Mouse (Mus musculus) heart, adult 18-20 months (tissue): ENCODE data around the gene Lmf2. TPM values are rescaled to one million over a fixed set of nuclear protein-coding genes. Genes with fewer than 3 reads are reported as not detected.

Source experiments
- DNase-seq, 2 experiments: peaks; one replicate each; pipeline ENCODE4 v3.0.0; 2021 to 2022; ENCODE audit warnings: mixed read lengths in 1 of 2
- total RNA-seq, 2 experiments: library from RNA; stranded (reverse); gene quantifications; 2 replicates each; pipeline ENCODE4 v1.2.3; 2021

Lmf2 gene
- total RNA-seq, 2 experiments from 2014 or later: 25.8 to 26.1 TPM

DNA sequence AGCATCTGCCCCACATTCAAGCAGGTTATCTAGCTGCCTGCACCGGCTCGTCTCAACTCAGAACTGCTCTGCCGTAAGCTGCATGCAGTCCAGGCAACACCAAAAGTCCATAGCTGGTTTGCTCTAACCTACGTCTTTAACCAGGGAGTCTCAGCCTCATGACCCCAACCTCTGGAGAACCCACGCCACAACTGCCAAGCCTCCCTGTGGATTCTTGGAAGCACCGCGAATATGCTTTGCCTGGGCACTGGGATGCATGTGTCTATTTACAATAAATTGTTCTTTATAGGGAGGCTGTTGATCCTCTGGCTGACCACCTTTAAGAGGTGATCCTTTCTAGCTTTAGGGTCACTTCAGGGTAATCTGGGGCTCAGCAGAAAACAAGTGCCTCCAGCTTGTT lies 17.1 kb upstream of the Lmf2 start:
- no peak for DNase-seq

DNA sequence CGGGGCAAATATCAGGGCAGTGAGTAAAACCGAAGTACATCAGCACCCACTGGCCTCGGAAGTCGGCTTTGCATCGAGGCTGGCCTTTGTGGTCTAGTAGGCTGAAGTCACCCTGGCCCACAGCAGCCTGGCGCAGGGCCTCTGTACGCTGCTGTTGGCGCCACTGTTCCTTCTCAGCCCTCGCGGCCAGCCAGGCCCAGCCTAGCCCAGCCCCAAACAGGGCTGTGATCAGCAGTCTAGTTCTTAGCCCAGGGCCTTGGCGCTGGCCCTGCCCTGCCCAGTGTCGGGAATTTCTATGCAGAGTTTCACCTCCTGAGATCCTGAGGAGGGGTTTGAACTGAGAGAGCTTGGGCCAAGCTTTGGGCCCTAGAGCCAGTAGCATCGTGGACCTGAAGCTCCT lies 16.6 kb upstream of the Lmf2 start:
- DNase-seq: no peak

DNA sequence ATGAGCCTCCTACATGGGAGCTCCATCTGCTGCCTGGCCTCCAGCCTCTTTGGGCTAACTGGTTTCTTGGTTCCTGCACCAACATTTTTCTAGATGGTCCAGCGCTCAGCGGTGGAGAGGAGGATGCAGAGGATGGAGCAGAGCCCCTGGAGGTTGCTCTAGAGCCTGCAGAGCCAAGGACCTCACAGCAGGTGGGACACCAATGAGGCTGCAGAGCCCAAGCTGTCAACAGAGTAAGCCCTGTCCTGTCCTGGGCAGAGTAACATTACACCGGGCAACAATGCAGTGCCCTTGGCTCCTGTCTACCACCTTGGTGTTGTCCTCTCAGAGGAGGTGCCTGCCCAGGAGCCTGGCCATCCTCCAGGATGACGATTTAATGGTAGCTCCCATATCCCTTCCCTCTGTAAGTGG lies 9.7 kb upstream of the Lmf2 start:
- DNase-seq: no peak

DNA sequence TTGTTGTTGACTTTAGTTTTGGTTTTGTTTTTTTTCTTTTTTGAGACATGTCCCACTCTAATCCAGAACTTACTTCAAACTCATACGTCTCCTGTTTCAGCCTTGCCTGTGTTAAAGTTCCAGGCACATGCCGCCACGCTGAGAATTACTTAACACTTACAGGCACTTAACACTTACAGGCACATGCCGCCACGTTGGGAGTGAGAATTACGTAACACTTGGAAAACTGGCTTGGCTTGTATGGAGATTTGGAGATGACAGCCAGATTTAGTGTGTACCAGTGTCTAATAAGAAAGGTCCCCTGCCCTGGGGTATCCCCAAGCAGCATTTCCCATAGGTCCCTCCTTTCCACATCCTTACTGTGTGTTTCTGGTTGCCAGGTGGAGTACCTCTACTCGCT lies 7.6 kb upstream of the Lmf2 start:
- DNase-seq: no peak

DNA sequence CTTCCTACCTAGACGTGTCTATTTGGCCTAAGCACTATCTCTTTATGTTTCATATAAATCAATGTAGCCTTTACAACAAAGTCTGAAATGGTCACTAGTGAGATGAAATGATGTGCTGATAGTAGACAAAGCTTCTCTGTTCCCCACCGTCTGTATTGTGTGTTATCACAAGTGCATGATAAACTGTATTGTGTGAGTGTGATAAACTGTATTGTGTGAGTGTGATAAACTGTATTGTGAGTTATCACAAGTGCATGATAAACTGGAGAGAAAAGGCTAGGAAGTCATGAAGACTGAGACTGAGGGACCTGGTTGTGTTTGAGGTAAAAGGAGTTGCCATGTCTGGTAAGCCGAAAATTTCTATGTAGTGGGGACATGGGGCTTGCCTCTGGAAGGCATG lies 3.3 kb upstream of the Lmf2 start:
- DNase-seq: no peak

DNA sequence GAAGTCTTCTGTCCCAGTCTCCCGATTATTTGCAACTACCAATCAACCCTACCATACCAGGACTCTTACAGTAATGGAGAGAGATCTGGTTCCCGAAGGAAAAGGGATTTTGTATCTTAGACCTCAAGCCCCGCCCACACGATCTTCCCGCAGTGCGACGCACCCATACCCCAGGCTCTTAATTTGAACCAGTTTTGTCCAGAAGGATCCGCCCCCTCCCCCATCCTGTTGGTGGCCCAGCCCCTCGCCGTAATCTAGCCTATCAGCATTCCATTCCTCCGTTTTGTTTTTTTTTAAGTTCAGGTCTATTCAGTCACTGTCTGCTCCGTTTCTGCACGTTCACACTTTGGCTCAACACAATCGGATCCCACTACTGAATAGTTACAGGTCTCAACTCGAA lies 913 bp upstream of the Lmf2 start:
- peak; percentile 42 to 43 for DNase-seq

DNA sequence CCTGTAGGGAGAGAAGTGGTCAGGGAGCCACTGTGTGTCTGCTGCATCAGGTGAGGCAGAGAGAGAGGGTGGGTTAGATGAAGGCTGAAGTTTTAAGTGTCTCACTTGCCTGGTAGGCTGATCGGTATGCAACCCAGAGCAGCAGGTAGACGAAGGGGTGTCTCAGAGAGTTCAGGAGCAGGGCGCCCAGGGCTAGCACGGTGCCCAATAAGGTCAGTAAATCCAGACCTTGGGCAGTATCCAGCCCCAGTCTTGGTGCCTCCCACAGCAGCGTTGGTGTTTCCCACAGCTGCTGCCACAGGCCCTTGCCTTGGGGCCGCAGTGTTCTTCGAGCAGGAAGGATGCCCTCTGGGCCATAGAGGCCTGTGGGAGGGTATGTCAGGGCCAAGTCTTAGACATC lies 1.0 kb downstream of the Lmf2 start:
- no peak for DNase-seq

DNA sequence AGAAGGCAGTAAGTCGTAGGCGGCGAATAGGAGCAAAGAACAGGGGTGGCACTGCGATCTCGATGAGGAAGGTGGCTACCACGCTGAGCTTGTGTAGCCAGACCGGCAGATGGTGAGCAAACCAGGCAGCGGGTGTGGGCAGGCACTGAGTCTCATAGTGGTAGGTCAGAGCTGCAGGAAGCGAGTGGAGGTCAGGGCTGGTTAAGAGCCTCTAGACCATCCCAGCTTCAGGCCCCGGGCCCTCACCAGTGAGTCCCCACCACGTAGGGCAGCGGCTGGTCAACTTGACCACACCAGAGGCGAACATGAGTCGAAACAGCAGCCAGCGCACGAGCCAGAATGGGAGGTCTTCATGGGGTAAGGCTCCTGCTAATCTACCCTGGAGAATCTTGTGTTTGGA lies 1.6 kb downstream of the Lmf2 start:
- no peak for DNase-seq

DNA sequence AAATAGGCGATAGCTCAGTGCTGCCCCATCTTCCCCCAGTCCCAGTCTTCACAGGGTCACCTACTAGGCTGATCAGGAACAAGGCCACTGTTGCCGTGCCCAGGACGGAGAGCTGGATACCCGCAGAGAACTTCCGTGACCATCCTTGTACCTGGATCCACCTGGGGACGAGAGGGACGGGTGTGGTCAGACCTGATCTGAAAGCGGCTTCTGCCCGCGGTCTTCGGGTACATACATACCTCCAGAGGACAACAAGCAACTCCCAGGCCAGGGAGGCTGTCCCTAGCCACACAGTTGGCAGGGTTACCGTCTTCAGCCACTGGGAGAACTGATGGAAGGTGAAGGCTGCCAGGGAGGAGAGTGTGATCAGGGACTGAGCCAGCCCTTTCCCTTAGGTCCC lies 2.7 kb downstream of the Lmf2 start:
- no peak for DNase-seq

DNA sequence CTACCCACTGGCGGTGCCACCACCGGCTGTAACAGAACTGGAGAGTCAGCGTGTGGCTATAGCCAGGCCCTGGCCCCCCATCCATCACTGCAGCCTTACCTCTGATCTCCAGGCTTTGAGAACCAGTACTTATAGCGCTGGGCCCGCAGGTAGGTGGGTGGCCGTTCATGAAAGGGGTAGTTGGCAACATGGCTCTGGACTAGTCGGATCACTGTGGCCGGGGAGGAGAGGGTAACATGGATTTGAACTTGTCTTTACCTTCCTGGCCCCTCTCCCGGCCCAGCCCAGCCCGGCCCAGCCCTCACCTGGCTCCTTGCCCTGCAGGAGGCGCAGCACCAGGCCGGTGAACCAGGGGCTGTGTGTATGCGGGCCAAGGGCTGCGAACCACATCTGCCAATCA lies 3.4 kb downstream of the Lmf2 start:
- DNase-seq: no peak

DNA sequence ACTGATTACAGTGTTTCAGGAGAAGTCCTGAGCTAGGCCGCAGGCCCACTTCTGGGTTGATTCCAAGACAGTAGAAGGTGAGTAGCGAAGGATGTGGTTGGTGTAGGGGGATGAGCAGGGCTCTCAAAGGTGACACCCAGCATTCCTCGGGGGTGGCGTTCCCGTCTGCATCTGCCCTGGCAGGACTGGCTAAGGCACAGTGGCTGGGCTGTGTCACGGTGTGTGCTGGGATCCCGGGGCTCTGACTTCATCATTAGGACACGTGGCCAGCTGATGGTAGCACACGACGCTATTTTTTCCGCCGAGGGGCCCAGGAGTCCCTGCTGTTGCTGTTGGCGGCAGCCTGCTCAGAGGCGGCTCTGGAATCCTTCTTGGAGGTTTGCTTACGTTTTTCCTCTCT lies 4.2 kb downstream of the Lmf2 start:
- DNase-seq: no peak

DNA sequence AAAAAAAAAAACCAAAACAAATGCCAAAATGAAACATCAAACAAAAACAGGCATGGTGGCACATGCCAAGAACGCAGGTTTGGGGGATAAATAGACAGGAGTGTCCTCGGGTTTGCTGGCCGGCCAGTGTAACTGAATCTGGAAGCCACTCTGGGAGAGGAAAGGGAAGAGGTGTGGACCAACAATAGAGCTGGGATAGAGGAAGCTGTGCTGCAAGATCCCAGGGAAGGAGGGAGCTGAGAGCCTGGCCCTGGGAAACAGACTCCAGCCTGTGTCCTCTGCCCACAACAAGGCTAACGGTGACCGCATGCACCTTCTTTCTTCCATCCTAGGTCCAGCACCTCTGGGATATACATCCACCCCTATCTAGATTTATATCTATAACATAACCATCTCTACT lies 5.0 kb downstream of the Lmf2 start:
- peak; percentile 36 to 38 for DNase-seq

DNA sequence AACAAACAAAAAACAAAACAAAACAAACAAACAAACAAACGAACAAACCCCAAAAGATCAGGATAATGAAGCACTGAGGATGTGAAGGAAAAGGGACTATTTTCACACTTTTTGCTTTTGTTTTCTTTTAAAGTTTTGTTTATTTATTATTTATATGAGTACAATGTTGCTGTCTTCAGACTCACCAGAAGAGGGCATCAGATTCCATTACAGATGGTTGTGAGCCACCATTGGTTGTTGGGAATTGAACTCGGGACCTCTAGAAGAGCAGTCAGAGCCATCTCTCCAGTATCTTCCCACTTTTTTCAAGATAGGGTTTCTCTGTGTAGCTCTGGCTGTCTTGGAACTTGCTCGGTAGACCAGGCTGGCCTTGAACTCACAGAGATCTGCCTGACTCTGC lies 12.1 kb downstream of the Lmf2 start:
- no peak for DNase-seq

DNA sequence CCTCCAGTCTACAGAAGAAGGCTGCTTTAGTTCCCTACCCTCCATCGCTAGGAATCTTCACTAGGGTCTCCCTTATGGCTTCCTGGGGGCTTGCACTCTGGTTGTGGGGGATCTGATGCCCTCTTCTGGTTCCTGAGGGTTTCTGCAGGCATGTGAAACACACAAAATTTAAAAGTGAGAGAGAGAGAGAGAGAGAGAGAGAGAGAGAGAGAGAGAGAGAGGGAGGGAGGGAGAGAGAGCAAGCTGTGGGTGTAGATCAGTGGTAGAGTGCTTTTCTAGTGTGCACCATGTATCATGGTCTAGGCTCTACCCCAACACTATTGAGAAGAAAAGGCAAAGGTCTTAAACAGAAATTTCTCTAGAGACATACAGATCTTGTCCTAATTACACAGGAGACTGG lies 13.8 kb downstream of the Lmf2 start:
- DNase-seq: no peak

DNA sequence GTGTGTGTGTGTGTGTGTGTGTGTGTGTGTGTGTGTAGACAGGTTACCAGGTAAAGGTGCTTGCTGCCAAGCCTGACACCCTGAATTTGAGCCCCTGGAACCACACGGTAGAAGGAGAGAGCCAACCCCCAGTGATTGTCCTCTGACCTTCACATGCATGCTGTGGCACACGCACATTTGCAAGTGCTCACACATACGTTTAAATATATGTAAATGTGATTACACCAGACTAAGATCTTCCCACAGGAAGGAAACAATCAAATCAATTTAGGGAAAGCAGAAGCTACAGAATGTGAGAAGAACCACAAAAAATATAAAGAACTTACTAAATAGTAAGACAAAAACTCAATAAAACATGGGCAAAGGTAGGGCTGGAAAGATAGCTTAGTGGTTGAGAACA lies 15.3 kb downstream of the Lmf2 start:
- DNase-seq: no peak

DNA sequence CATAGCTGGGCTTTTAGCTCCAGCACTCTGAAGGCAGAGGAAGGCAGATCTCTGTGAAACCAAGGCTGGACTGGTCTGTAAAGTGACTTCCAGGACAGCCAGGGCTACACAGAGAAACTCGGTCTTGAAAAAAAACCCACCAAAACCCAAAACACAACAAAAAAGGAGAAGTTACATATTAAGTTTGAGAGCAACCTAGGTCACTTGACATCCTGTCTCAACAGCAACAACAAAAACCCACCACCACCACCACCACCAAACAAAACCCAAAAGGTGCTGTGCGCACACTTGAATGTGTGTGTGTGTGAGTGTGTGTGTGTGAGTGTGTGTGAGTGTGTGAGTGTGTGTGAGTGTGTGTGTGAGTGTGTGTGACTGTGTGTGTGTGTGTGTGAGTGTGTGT lies 15.8 kb downstream of the Lmf2 start:
- no peak for DNase-seq

DNA sequence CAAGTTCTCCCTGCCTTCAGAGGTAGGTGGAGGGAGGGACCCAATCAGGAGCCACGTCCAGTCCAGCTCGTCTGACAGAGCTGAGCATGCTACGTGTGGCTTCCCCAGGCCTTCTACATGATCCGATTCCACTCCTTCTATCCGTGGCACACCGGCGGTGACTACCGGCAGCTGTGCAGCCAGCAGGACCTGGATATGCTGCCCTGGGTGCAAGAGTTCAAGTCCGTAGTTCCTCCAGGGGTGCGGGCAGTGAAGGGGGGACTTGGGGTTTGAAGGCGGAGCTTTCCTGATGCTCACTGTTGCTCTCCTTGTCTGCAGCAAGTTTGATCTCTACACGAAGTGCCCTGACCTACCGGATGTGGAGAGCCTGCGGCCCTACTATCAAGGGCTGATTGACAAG lies 19.0 kb downstream of the Lmf2 start:
- no peak for DNase-seq

DNA sequence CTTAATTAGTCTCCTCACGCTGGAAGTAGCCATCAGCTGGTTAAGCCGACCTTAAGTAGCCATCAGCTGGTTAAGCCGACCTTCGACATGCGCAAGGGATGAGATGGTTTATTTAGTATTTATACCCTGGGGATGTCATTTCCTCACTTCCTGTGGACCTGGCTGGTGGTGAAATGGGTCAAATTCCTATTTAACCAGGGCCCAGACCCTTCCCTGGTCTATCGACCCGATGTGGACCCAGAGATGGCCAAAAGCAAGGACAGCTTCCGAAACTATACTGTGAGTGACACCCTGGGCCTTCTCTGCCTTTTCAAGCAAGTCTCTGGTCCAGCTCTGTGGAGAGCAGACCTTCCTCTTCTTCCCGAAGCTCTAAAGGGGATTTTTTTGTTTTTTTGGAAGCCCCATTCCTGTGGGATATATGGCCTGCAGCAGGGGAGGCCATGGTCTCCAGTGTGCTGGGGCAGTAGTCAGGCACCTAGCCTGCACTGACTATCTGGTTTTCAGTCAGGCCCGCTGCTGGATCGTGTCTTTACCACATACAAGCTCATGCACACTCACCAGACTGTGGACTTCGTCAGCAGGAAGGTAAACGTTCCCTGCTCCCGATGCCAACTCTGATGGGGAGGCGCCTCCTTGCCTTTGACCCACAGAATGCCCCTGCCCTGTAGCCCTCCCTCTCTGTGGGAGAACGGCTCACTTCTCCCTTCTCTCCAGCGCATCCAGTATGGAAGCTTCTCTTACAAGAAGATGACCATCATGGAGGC lies 20.5 kb downstream of the Lmf2 start:
- DNase-seq: no peak

DNA sequence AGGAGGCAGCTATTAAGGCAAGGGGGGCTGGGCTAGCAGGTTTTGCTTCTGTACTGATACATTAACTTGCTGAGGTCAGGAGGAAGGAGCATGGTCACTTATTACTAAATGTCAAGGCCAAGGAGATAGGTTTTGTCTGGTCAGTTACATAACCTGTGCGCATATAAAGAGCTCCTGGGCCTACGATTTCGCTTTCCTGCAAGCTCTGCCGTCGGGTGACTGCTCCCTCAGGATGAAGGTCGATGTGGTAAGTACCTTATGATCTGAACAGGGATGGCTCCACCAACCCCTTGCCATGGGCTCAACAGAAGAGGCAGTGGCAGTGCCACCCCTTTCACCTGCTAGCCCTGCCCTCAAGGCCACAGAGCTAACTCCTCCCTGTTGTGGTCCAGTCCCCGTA lies 21.2 kb downstream of the Lmf2 start, which contains the start of gene Miox:
Gene Miox, plus strand, starts transcription at position 128 of the 400 bp plus-strand sequence.
- no peak for DNase-seq

DNA sequence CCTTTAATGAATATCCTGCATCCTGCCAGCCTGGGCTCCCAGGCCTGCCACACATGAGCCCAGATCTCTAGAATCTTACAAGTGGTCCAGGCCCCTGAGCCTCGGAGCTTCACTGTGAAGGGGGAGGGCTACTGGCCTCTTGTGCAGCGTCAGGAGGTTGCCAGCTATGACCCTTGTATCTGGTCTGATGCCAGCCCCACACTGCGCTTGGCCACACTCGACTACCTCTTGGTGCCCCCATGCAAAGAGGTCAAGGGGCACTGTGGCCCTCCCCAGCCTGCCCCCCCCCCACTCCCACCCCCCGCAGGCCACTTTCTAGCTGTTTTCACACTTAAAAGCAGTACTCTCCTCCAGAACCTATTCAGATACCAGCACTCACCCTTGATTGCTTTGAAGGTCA lies 29.0 kb downstream of the Lmf2 start:
- no peak for DNase-seq

DNA sequence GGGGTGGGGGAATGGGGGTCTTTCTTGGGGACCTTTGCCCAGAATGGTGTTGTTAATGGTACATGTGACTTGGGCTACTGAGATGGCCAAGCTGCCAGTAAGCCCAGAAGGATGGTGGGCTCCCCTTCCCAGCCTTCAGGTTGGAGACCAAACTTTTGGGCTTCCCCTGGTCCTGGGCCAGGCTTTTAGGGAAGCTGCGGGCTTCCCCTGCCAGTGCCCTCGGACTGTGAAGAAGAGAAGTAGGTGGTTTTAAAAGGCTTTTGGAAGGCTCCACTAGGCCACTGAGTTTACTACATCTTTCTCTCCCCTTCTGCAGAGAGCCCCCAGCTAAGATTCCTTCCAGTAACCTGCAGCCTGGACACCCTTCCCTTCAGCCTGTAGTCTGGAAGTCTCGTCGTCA lies 31.8 kb downstream of the Lmf2 start:
- no peak for DNase-seq

DNA sequence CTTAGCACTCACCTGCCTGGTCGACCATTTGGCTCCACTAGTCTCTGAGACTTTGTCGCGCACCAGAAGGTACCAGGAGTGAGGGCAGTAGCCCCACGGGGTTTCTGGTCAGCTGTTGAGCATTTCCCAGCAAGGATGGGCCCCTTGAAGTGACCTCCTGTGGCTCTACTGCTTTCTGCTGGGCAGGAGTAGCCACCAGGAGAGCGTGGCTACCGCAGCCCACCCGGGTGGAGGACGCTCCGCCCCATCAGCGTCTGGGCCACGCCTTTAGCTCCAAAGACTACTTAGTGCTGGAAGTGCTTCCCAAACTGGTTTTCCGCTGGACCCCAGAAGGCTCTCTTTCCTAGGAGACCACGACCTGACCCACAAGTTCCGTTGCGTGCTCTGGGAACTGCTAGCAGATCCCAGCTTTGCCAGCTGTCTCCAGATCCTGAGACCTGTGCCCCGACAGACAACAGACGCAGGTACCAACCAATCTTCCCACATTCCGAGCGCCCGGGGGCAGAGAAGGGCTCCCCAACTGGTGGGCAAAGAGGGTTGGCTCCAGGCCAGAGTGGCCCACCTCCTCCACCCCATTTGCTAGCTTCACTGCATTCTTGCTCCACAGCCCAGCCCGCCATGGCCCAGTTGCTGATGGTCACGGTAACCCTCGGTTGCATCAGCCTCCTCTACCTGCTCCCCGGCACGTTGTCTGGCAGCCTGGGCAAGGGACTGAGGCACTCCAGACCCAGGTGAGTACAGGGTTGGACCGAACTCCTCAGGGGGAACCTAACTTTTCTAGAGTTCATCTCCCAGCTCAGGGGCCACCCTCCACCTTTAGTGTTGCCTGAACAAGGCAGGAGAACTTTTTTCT lies 32.6 kb downstream of the Lmf2 start, which contains the start of gene Adm2:
Gene Adm2, plus strand, starts transcription at position 51 of the 853 bp plus-strand sequence.
- DNase-seq: no peak

DNA sequence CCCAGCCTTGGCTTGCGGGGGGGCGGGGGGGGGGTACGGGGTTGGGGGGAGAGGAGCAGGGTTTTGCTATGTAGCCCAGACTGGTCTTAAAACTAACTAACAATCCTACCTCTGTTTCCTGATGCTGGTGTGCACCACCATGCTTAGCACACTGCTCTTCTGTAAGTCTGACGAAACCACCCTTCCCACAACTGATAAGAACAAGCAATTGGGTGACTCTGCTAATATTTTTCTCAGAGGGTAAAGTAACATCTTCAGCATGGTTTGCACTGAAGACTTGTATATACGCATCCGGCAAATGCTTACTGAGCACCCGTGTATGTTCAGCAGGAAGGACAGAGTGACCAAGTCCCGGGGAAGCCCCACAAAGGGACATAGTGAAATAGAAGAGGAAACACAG lies 34.2 kb downstream of the Lmf2 start:
- DNase-seq: no peak

DNA sequence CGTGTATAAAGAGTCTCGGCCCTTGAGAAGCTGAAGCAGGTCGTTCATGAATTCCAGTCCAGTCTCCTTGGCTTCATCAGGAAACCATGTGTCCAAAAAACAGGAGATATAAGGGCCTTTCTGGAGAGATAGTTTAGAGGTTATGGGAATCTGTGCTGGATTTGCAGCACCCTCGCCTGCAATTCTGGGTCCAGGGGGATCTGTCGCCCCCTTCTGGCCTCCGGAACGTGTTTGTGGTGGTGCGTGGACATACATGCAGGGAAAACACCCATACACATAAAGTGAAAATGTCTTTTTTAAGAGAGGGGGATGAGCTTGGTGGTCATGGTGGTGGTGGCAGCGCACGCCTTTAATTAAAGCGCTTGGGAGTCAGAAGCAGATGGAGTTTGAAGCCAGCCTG lies 39.3 kb downstream of the Lmf2 start:
- DNase-seq: no peak
